Mouse (Mus musculus) CD8-positive naive resting alpha-beta T cell, adult 2 months (primary cell): ENCODE results near the gene Fam120b.

Experiments used
- DNase-seq, 2 experiments: peaks; one replicate each; pipeline ENCODE4 v3.0.0; 2022; ENCODE audit warnings: low read depth in 2 of 2, low spot score in 2 of 2

Gene Fam120b

GRCm38 (mm10) chr17:15379741-15380526 lies 16.1 kb upstream of the Fam120b start:
- no peak for DNase-seq

GRCm38 (mm10) chr17:15380641-15381051 lies 15.4 kb upstream of the Fam120b start:
- no peak for DNase-seq

DNA sequence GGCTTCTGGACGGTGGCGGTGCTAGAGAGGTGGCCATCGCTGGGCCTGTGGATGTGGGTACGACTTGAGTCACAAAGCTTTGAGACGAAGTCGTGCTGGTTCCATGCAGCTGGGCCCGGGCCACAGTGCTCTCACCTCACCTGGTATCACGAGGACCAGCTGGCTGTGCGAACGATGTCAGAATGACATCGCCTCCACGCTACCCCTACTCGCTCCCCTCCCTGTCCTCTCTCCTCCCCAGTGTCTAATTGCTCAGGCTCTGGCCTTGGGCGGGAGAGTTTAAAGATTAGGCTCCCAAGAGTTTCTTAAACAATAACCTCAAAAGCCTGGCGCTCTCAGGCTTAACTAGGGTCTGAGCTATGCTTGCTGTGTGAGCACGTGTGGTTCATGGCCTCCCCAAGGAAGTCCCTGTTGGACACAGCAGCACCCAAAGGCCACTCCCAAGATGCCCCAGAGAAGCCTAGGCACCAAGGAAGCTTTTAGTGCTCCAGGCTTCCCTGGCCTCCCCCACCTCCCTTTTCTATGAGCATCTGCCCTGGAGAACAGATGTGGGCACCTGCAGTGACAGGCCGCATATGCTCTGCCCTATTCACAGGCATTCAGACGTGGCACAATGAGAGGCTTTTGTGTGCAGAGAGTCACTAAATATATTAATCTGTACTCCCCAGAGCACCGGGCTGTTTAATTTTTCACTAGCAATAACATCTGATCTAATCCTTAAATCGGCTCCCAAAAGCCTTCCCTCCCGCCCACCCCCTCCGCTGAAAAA lies 14.7 kb upstream of the Fam120b start:
- DNase-seq, result no peak

DNA sequence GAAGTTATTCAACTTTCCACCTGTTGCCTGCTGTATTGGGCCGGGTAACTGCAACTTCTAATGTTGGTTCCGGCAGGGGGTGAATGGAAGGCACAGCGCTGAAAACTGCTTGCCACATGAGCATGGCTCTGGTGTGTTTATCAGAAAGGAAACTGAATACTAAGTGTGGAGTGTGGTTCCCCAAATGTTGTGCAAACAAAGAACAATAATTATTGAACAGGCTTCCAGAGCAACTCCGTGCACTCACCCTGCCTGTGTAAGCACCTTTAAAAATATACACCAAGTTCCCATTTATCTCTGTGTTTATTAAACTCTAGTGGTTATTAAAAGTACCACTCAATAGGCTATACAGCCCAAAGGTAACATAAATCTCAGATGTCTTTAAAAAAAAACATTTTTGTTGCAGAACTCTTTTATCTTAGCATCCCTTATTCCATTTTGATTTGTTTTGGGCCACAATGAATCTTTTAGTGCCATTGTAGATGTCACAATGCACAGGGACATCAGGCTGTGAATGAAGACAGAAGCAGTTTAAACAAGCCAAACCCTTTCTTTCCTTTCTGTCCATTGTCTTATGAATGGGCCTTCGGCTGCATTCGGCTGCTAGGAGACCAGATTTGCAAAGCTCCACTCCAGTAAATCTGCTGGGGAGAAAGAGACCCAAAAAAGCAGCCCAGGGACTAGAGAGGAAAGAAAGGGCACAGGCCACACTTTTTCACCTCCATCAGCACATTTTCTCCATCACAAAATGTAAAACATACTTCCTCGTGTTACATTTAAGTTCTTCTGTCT lies 13.9 kb upstream of the Fam120b start:
- DNase-seq, result no peak

GRCm38 (mm10) chr17:15383360-15383759 lies 12.6 kb upstream of the Fam120b start:
- DNase-seq, result no peak

GRCm38 (mm10) chr17:15388892-15389291 lies 7.1 kb upstream of the Fam120b start:
- no peak for DNase-seq

GRCm38 (mm10) chr17:15389356-15389755 lies 6.6 kb upstream of the Fam120b start:
- no peak for DNase-seq

DNA sequence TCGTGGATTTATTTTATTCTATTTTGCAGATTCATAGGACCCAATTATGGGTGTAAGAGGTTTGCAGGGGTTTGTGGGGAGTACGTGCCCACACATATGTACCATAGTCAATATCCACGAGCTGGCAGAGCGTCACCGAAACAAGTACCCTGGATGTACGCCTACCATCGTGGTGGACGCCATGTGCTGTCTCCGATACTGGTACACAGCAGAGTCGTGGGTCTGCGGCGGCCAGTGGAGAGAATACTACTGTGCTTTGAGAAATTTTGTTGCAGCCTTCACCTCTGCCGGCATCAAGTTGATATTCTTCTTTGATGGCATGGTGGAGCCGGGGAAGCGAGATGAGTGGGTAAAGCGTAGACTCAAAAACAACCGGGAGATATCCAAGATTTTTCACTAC lies 5.7 kb downstream of the Fam120b start:
- no peak for DNase-seq

DNA sequence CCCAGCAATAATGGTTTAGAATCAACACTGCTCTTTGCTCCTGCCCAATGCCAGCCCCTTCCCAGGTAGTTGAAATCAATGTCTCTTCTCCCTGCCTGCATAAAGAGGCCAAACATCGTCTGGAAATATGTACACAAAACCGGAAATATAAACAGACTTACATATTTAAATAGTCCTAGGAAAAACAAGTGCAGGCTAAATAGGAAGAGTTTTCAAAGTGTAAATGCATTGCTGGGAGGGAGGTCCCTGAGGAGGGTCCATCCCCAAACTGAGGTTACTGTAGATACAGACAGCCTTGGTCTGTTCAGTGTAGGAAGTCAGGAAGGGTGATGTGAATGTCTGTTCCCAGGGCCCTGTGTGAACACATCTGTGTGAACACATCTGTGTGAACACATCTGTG lies 10.6 kb downstream of the Fam120b start:
- no peak for DNase-seq

GRCm38 (mm10) chr17:15409261-15409660 lies 13.3 kb downstream of the Fam120b start:
- no peak for DNase-seq

DNA sequence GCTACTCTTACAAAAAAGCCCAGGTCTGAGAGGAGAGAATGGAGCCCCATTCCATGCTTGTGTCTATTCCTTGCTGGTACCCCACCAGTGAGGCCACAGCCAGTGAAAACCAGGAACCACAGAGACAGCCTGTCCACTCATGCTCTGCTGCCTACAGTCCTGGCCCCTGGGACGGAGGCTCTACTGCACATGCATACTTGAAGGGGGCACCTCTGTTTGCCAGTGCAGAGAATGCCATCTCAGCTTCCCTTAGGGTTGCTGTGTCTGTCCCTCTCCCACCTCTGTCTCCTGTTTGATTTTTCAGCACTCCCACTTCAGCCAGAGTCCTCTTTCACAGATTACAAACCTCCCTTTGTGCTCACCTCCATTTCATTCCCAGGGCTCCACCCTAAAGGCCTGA lies 14.9 kb downstream of the Fam120b start:
- no peak for DNase-seq

DNA sequence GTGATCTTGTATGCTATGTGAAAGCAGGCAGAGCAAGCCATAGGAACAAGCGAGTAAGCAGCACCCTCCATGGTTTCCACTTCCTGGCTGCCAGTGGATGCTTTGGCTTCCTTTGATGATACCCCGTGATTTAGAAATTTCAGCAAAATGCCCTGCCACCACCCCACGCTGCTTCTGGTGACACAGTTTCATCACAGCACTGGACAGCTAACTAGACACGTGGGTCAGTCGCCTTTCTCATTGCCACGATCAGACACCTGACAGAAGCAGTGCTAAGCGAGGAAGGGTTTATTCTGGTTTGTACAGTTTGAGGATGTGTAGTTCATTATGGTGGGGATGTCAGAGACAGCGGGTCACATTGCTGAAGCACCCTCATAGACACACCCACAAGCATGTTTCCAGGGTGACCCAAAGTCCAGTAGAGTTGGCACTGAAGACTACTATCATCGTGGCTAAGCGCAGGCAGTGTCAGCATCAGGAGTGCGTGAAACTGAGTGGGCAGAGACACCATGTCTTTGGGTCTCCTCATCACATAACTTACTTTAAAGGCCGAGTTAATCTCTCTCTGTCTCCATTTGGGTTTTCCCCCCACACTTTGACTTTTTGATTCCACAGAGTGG lies 20.7 kb downstream of the Fam120b start:
- no peak for DNase-seq

DNA sequence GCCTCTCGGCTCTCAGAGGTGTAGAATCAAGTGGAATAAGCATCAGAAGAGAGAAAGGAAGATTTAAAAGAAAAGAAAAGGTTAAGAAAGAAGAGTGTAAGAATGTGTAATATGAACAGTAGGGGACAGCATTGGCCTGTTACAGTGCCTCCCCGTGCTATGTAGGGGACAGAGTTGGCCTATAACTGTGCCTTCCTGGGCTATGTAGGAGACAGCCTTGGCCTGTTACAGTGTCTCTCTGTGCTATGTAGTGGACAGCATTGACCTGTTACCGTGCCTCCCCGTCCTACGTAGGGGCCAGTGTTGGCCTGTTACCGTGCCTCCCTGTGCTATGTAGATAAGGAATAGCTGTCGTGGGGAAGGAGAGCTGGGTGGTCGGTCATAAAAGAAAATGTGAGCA lies 23.5 kb downstream of the Fam120b start:
- DNase-seq, result no peak

- DNase-seq, result no peak
These were observed 24.1 kb downstream of the Fam120b start for GRCm38 (mm10) chr17:15420021-15420603.

DNA sequence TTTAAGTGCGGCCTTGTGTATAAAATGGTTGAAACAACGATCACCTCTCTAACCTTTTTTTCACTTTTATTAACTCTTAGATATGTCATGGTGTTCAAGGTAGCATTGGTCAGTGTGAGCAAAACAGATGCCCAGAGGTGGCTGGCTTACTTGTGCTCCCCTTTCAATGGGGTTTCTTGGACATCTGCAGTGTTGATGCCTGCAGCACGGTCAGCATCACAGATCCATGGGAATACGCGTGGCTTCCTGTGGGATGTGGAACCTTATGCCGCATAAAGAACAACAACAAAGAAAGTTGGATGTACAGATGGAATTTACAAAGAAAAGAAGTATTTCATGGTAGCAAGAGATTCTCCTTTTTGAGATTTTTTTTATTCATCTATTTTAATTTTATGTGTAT lies 25.4 kb downstream of the Fam120b start:
- DNase-seq, result no peak

DNA sequence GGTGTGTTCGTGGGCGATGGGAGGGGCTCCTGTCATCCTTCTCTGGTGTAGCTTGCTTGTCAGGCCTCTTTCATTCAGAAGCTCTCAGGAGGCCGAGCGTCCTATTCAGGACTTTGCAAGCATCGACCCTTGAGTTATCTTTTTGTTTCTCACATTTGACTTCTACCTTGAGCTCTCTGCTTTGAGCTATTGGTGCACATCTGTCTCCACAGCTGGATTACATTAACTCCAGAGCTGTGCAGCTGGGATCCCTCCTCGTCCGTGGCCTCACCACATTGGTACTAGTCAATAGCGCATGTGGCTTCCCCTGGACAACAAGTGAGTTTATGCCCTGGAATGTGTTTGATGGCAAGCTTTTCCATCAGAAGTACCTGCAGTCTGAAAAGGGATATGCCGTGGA lies 26.7 kb downstream of the Fam120b start:
- DNase-seq, result no peak

GRCm38 (mm10) chr17:15423080-15423765 lies 27.2 kb downstream of the Fam120b start:
- no peak for DNase-seq

DNA sequence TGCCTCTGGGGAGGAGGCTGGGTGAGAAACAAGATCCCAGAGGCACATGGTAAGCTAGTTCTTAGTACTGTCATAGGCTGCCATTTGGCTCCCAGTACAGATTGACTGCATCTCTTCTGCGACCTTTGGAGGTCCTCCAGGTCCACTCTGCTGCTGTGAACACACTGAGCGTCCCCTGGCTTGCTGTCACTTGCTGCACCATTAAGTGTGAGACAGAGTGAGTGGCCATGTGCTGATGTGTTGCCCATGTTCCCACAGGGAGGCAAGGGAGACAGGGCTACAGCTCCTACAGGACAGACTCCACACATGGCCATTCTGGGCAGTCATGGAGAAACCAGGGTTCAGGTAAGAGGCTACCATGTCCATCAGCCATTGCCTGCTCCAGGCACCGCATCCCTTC lies 29.9 kb downstream of the Fam120b start:
- DNase-seq, result no peak

DNA sequence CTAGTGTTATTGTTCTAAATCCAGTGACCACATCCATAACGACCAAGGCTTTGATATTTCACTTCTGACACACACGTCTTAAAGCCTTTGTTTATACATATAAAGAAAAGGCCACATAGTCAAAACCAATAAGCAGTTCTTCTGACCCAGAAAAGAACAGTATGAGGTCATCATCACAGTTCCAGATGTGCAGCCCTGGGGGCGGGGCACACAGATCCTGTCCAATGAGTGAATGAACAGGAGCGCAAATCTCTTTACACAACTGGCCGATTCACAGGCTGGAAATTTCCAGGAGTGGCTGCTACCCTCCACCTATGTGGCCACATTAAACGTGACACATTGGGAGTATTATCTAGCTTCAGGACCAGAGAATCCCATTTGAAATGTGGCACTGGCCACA lies 33.4 kb downstream of the Fam120b start:
- DNase-seq, result no peak

DNA sequence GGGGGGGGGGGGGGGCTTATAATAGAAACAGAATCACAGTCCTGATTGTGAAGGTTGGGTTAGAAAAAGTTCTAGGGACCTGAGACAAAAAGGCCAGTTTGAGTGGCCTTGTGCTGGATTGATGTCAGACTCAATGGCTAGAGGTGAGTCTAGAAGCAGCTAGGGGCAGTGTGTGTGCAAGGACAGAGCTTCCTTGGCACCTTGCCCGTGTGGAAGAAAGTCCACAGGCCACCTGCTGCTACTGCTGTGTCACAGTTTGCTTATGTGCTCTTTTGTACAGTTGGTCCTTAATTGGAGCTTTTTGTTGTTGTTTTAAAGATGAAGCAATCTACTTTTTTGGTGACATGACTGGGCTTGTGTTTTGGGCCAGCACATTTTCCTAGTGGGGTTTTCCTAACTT lies 33.9 kb downstream of the Fam120b start:
- DNase-seq, result no peak
